Mouse (Mus musculus): ENCODE data around the gene Med31. TPM values are rescaled to one million over a fixed set of nuclear protein-coding genes. Genes with fewer than 3 reads are reported as not detected.

Med31 gene
- polyA plus RNA-seq, 1 experiment from 2014 or later: 48.1 TPM

GRCm38 (mm10) chr11:72226901-72227300, 11.5 kb upstream of the Med31 start:
- Histone ChIP-seq H3K4me1 (replicated peaks; ENCODE audit: control insufficient read depth, insufficient read depth, low read length) (no peaks in the 10 kb centered on the region), H3K27me3 (ENCODE audit: control insufficient read depth, insufficient read depth, low read depth, low read length) (no peaks in the 10 kb centered on the region), H3K27ac (ENCODE audit: low read length) (no peak overlapping the region), H3K9me3 (ENCODE audit: control insufficient read depth, low read length) (no peaks in the 10 kb centered on the region), H3K4me3 (ENCODE audit: low read length) (no peak overlapping the region), H3K4me2 (ENCODE audit: low read depth, low read length) (no peak overlapping the region), H3K36me3 (ENCODE audit: control insufficient read depth, insufficient read depth, low read length) (no peaks in the 10 kb centered on the region), H3K9ac (ENCODE audit: low read length) (no peak overlapping the region)
- WGBS: 74% methylated on average over 6 of the region's 6 CpGs
- no peak for ATAC-seq (ENCODE audit: low read depth)

DNA sequence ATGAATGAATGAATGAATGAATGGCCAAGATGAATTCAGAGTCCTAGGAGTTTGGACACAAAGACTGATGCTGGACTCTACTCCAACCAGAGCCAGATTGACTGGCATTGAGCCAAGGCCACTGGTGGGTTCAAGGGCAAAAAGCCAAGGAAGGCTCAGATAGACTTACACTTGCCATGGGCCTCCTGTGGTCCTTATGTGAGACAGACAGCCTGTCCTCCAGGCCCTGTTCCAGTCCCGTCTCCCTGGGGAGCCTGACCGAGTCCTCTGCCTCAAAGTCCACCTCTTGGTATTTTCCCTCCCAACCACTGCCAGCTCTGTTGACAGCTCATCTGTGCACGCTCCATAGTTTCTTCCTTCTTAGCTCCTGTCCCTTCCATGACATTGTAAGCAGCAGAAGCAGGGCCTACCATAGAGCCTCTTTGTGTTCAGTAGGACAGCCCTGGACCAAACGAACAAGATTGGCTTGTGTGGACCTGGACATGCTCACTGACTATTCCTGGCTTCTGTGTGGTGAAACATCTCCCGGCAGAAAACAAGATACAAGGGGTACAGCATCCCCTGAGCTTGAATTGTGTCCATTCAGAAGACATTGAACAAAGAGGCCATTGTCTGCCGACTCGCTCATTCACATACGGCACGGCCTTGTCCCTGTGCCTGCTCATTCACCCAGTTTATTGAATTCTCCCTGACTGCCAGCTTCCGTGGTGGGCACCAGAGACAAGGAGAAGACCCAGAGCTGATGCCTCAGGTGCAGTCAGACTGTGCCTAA, 10.8 kb upstream of the Med31 start:
- Histone ChIP-seq H3K4me1 (replicated peaks; ENCODE audit: control insufficient read depth, insufficient read depth, low read length) (no peaks in the 10 kb centered on the region), H3K36me3 (ENCODE audit: control insufficient read depth, insufficient read depth, low read length) (no peaks in the 10 kb centered on the region), H3K4me3 (ENCODE audit: low read length) (no peak overlapping the region), H3K27me3 (ENCODE audit: control insufficient read depth, insufficient read depth, low read depth, low read length) (no peaks in the 10 kb centered on the region), H3K4me2 (ENCODE audit: low read depth, low read length) (no peak overlapping the region), H3K9ac (ENCODE audit: low read length) (no peak overlapping the region), H3K27ac (ENCODE audit: low read length) (no peak overlapping the region), H3K9me3 (ENCODE audit: control insufficient read depth, low read length) (no peaks in the 10 kb centered on the region)
- 68% methylated on average over 10 of the region's 10 CpGs for WGBS
- no peak for ATAC-seq (ENCODE audit: low read depth)

DNA sequence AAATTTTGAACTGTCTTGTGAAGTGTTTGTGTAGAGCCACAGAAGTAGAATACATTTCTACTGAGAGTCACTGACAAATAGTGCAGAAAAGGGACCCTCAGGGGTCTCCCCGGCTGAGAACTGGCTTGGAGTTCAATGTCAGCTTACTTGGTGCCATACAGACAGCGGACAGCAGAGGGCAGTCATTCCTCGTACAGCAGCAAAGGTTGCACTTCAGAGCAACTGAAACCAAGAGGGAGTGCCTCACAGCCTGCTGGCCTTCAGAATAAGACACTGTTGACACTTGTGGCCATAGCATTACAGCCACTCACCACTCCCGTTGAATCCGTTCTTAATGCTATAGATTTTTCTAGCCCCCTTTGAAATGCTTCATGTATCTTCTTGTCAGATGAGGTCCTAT, 9.5 kb upstream of the Med31 start:
- ATAC-seq (ENCODE audit: low read depth): peak; percentile 63; the same call in 1 of the 2 replicates
- 6% methylated on average over 5 of the region's 5 CpGs for WGBS

DNA sequence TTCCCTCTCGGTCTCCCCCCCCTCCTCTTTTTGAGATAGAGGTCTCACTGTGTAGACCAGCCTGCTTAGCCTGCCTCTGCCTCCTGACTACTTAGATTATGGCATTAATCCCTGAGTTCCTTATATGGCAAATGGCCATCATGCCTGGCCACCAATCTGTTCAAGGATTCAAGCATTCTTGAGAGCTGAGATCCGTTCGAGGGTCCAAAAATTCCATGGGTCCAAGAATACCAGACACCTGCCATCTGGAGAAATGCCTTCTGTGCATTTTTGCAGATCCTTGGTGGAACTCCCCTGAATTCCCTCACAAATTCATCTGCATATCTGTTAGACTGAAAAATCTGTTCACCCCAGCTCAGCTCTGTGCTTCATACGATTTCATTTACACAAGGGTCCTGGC, 8.0 kb upstream of the Med31 start:
- Histone ChIP-seq H3K4me3 (ENCODE audit: low read length) (no peak overlapping the region), H3K36me3 (ENCODE audit: control insufficient read depth, insufficient read depth, low read length) (no peaks in the 10 kb centered on the region), H3K9me3 (ENCODE audit: control insufficient read depth, low read length) (no peaks in the 10 kb centered on the region), H3K4me2 (ENCODE audit: low read depth, low read length) (no peak overlapping the region), H3K4me1 (replicated peaks; ENCODE audit: control insufficient read depth, insufficient read depth, low read length) (no peaks in the 10 kb centered on the region), H3K27ac (ENCODE audit: low read length) (no peak overlapping the region), H3K9ac (ENCODE audit: low read length) (no peak overlapping the region), H3K27me3 (ENCODE audit: control insufficient read depth, insufficient read depth, low read depth, low read length) (no peaks in the 10 kb centered on the region)
- 66% methylated on average over 4 of the region's 4 CpGs for WGBS
- ATAC-seq (ENCODE audit: low read depth): no peak

More for the DNA sequence above, 9.5 kb upstream of the Med31 start:
- H3K27ac ChIP-seq (ENCODE audit: low read length): no peak overlapping the region
- no peak overlapping the region for H3K4me3 ChIP-seq (ENCODE audit: low read length)
- H3K9ac ChIP-seq (ENCODE audit: low read length): no peak overlapping the region
- H3K27me3 ChIP-seq (ENCODE audit: control insufficient read depth, insufficient read depth, low read depth, low read length): no peaks in the 10 kb centered on the region
- H3K4me1 ChIP-seq (replicated peaks; ENCODE audit: control insufficient read depth, insufficient read depth, low read length): no peaks in the 10 kb centered on the region
- no peak overlapping the region for H3K4me2 ChIP-seq (ENCODE audit: low read depth, low read length)
- H3K36me3 ChIP-seq (ENCODE audit: control insufficient read depth, insufficient read depth, low read length): no peaks in the 10 kb centered on the region
- H3K9me3 ChIP-seq (ENCODE audit: control insufficient read depth, low read length): no peaks in the 10 kb centered on the region

- Histone ChIP-seq H3K4me3 (ENCODE audit: low read length) (no peak overlapping the region), H3K27ac (ENCODE audit: low read length) (no peak overlapping the region), H3K9ac (ENCODE audit: low read length) (no peak overlapping the region), H3K4me1 (replicated peaks; ENCODE audit: control insufficient read depth, insufficient read depth, low read length) (peaks cover 5% of the 10 kb centered on the region; the same call in 1 of the 2 replicates), H3K9me3 (ENCODE audit: control insufficient read depth, low read length) (no peaks in the 10 kb centered on the region), H3K4me2 (ENCODE audit: low read depth, low read length) (no peak overlapping the region), H3K36me3 (ENCODE audit: control insufficient read depth, insufficient read depth, low read length) (no peaks in the 10 kb centered on the region), H3K27me3 (ENCODE audit: control insufficient read depth, insufficient read depth, low read depth, low read length) (no peaks in the 10 kb centered on the region)
- 0 out of 2 replicates have a peak, but pooled peaks have one; percentile 38 for ATAC-seq (ENCODE audit: low read depth)
- WGBS: 13% methylated on average over 6 of the region's 6 CpGs
Measured at GRCm38 (mm10) chr11:72221278-72221677, 5.9 kb upstream of the Med31 start.

DNA sequence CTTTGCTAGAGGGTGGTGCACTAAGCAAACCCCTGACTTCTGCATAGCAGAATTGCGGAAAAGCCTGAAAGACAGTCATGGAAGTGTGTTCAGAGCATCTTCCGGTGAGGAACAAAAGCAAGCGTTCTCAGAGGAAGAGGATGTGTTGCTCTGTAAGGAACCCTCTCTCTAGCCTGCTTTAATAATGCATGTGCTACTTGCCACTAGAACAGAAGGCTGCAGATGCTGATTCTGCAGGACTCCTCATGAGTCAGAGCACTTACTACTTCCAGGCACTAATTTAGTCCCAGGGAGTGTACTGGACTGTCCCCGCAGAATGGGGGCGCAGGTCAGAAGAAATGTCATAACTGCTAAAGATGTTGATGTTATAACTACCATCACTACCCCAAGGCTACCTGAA, 1.7 kb upstream of the Med31 start:
- Histone ChIP-seq H3K4me2 (ENCODE audit: low read depth, low read length) (no peak overlapping the region), H3K36me3 (ENCODE audit: control insufficient read depth, insufficient read depth, low read length) (no peaks in the 10 kb centered on the region), H3K27ac (ENCODE audit: low read length) (no peak overlapping the region), H3K9ac (ENCODE audit: low read length) (no peak overlapping the region), H3K4me3 (ENCODE audit: low read length) (no peak overlapping the region), H3K9me3 (ENCODE audit: control insufficient read depth, low read length) (no peaks in the 10 kb centered on the region), H3K4me1 (replicated peaks; ENCODE audit: control insufficient read depth, insufficient read depth, low read length) (peaks cover 15% of the 10 kb centered on the region; the same call in 1 of the 2 replicates), H3K27me3 (ENCODE audit: control insufficient read depth, insufficient read depth, low read depth, low read length) (no peaks in the 10 kb centered on the region)
- 69% methylated on average over 5 of the region's 5 CpGs for WGBS
- no peak for ATAC-seq (ENCODE audit: low read depth)

DNA sequence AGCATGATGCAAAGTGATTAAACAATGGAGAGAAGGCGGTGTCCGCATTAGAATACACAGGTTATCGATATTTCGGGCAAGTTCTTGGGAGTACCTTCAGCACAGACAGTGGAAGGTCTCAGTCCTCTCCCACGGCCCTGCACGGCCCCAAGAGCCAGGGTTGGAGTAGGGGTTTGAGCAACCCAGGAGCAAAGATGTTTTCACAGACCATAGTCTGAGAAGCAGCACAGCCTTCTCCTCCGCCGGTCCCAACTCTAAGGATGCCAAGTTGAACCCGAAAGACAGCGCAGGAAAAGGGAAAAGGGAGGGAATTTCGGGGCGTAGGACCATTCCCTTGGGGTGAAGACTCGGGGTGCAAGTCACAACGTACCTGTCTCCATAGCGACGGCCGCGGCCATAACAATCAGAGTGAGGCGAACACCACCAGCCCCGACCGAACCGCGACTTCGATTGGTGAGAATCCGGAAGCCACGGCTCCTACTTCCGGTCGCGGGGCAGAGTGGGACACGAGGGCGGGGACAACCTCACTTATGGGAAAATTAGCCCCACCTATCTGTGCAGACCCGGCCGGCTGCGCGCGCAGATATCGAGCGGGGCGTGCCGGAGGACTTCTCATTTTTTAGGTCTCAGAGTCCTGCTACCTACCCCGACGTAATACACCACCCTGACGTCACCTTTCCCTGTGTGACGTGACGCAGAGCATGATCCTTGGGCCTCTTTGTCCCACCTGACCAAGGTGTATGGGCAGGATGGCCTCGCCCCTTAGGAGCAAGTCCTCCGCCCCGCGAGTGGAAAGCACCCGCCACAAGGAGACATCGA, 592 bp downstream of the Med31 start:
- Histone ChIP-seq H3K9me3 (ENCODE audit: control insufficient read depth, low read length) (no peaks in the 10 kb centered on the region), H3K27ac (ENCODE audit: low read length) (peak overlapping the region; percentile 67), H3K9ac (ENCODE audit: low read length) (peak overlapping the region; percentile 75), H3K4me2 (ENCODE audit: low read depth, low read length) (peak overlapping the region; percentile 97), H3K4me3 (ENCODE audit: low read length) (peak overlapping the region; percentile 88), H3K27me3 (ENCODE audit: control insufficient read depth, insufficient read depth, low read depth, low read length) (no peaks in the 10 kb centered on the region), H3K4me1 (replicated peaks; ENCODE audit: control insufficient read depth, insufficient read depth, low read length) (peaks cover 15% of the 10 kb centered on the region; the same call in 1 of the 2 replicates), H3K36me3 (ENCODE audit: control insufficient read depth, insufficient read depth, low read length) (peaks cover 12% of the 10 kb centered on the region)
- peak; percentile 98 for ATAC-seq (ENCODE audit: low read depth)
- WGBS: under 1% methylated on average over 51 of the region's 51 CpGs

GRCm38 (mm10) chr11:72207834-72208377, 7.5 kb downstream of the Med31 start:
- Histone ChIP-seq H3K9me3 (ENCODE audit: control insufficient read depth, low read length) (no peaks in the 10 kb centered on the region), H3K36me3 (ENCODE audit: control insufficient read depth, insufficient read depth, low read length) (peaks cover 12% of the 10 kb centered on the region), H3K4me3 (ENCODE audit: low read length) (peak overlapping the region; percentile 94), H3K27me3 (ENCODE audit: control insufficient read depth, insufficient read depth, low read depth, low read length) (no peaks in the 10 kb centered on the region), H3K27ac (ENCODE audit: low read length) (peak overlapping the region; percentile 78; the same call in 1 of the 2 replicates), H3K9ac (ENCODE audit: low read length) (peak overlapping the region; percentile 88), H3K4me1 (replicated peaks; ENCODE audit: control insufficient read depth, insufficient read depth, low read length) (peaks cover 15% of the 10 kb centered on the region), H3K4me2 (ENCODE audit: low read depth, low read length) (peak overlapping the region; percentile 63)
- ATAC-seq (ENCODE audit: low read depth): no peak
- 7% methylated on average over 17 of the region's 17 CpGs for WGBS
